Mouse (Mus musculus) midbrain, embryonic 16.5 days (tissue): ENCODE data around the gene Itgal. TPM values are rescaled to one million over a fixed set of nuclear protein-coding genes. Genes with fewer than 3 reads are reported as not detected.

Source experiments
- ATAC-seq: fragments of 200-750 bp; cut with Nextera tagmentation; 2 replicates; pipeline ENCODE4 v1.8.0; 2017; ENCODE audit warnings: moderate TSS enrichment
- H3K27ac ChIP-seq: fragments of 300-500 bp; sonication (generic); 2 replicates; pipeline ENCODE4 v1.5.1; 2014; ENCODE audit warnings: mild to moderate bottlenecking, low read length, mixed read lengths
- H3K27me3 ChIP-seq: fragments of 300-500 bp; sonication (generic); 2 replicates; pipeline ENCODE4 v1.6.1; 2014; ENCODE audit warnings: low read depth, low read length, mixed read lengths; ENCODE audit not compliant: control insufficient read depth, insufficient read depth
- H3K36me3 ChIP-seq: fragments of 300-500 bp; sonication (generic); 2 replicates; pipeline ENCODE4 v1.6.1; 2014; ENCODE audit warnings: mild to moderate bottlenecking, low read length, moderate library complexity, mixed read lengths; ENCODE audit not compliant: control insufficient read depth, insufficient read depth
- H3K4me1 ChIP-seq: fragments of 300-500 bp; sonication (generic); 2 replicates; pipeline ENCODE4 v1.6.1; 2014; ENCODE audit warnings: mild to moderate bottlenecking, low read length, mixed read lengths; ENCODE audit not compliant: control insufficient read depth, insufficient read depth
- H3K4me2 ChIP-seq: fragments of 300-500 bp; sonication (generic); 2 replicates; pipeline ENCODE4 v1.6.1; 2014; ENCODE audit warnings: mild to moderate bottlenecking, low read length, mixed read lengths
- H3K4me3 ChIP-seq: fragments of 300-500 bp; sonication (generic); 2 replicates; pipeline ENCODE4 v1.5.1; 2014; ENCODE audit warnings: low read depth, mild to moderate bottlenecking, low read length, moderate library complexity, mixed read lengths
- H3K9ac ChIP-seq: fragments of 300-500 bp; sonication (generic); 2 replicates; pipeline ENCODE4 v1.6.1; 2014; ENCODE audit warnings: low read depth, low read length, mixed read lengths
- H3K9me3 ChIP-seq: fragments of 300-500 bp; sonication (generic); replicated peaks from 2 replicates; pipeline ENCODE4 v1.6.1; 2014; ENCODE audit warnings: mild to moderate bottlenecking, low read length, mixed read lengths; ENCODE audit not compliant: control insufficient read depth, poor library complexity, severe bottlenecking
- WGBS: fragments of 180-500 bp; shearing (Covaris S2); extraction: QIAGEN DNeasy Blood & Tissue Kit; methylation state at CpG from one replicate; pipeline ENCODE4 v1.1.7; 2014; 5-methylcytosine and 5-hydroxymethylcytosine counted together
- polyA plus RNA-seq: library from polyadenylated mRNA; unstranded; fragments of >200 nt; fragmentation: Nextera tagmentation; extraction: Ambion mirVana; gene quantifications from 2 replicates; pipeline ENCODE4 v1.2.1, GENCODE M21; 2015

Itgal gene
- polyA plus RNA-seq, 1 experiment from 2014 or later, result 0.25 TPM

DNA sequence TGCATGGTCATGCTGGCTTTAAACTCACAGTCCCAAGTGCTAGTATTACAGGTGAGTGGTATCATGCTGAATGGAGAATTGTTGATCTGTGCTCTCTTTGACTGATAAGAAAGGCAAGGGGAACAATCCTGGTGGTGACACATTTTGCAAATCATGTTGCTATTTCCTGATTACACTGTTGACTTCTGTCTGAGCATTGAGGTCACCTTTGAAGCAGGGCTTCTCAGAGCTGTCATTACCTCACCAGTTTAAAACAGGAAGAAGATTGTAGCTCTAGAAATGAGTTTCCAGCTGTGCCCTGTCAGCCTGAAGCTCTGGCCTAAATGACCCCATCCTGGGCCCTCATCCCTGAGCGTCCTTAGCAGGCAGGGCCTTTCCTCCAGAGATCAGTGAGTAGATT, 8.1 kb upstream of the Itgal start:
- no peak for ATAC-seq

DNA sequence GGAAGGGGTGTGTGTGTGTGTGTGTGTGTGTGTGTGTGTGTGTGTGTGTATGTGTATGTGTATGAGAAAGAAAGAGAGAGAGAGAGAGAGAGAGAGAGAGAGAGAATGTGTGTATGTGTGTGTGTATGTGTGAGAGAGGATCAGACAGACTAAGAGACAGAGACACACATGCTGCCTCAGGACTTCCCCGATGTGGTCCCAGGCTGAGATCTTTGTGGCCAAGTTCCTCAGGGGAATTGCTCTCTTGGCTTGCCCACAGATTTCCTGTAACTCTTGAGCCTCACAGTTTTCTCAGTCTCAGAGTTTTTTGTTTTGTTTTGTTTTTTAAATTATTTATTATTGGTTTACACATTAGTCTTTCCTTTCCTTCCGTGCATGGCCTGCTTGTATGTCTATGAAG, 6.8 kb upstream of the Itgal start:
- Histone ChIP-seq H3K4me3 (no peak overlapping the region), H3K36me3 (no peaks in the 10 kb centered on the region), H3K27me3 (no peaks in the 10 kb centered on the region), H3K4me2 (no peak overlapping the region), H3K4me1 (no peaks in the 10 kb centered on the region), H3K27ac (no peak overlapping the region), H3K9me3 (no peaks in the 10 kb centered on the region; the same call in 1 of the 2 replicates), H3K9ac (no peak overlapping the region)
- 81% methylated on average over 2 of the region's 2 CpGs for WGBS
- no peak for ATAC-seq

More for the DNA sequence above, 8.1 kb upstream of the Itgal start:
- 80% methylated on average over 1 of the region's 1 CpGs for WGBS
- Histone ChIP-seq H3K4me3 (no peak overlapping the region), H3K4me1 (no peaks in the 10 kb centered on the region), H3K9me3 (no peaks in the 10 kb centered on the region; the same call in 1 of the 2 replicates), H3K4me2 (no peak overlapping the region), H3K27me3 (no peaks in the 10 kb centered on the region), H3K9ac (no peak overlapping the region), H3K36me3 (no peaks in the 10 kb centered on the region), H3K27ac (no peak overlapping the region)

DNA sequence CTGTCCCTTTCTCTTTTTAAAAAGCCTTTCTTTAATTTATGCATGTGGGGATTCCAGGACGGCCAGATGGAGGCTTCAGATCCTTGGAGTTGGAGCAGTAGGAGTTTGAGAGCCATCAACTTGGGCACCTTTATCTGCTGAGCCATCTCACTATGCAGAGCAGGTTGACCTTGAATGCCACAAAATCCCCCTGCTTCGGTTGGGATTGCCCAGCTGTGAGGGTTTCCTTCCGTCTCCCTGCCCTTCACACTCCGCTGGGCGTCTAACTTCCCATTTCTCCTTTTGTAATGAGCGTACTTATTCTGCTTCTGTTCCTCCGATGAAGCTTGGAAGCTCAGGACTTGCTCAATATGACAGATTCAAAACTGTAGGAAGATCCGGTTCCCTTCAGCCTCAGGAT, 5.9 kb upstream of the Itgal start:
- ATAC-seq, result no peak
- Histone ChIP-seq H3K27me3 (no peaks in the 10 kb centered on the region), H3K36me3 (no peaks in the 10 kb centered on the region), H3K4me1 (no peaks in the 10 kb centered on the region), H3K9ac (no peak overlapping the region), H3K9me3 (no peaks in the 10 kb centered on the region; the same call in 1 of the 2 replicates), H3K27ac (no peak overlapping the region), H3K4me2 (no peak overlapping the region), H3K4me3 (no peak overlapping the region)
- 51% methylated on average over 8 of the region's 8 CpGs for WGBS

DNA sequence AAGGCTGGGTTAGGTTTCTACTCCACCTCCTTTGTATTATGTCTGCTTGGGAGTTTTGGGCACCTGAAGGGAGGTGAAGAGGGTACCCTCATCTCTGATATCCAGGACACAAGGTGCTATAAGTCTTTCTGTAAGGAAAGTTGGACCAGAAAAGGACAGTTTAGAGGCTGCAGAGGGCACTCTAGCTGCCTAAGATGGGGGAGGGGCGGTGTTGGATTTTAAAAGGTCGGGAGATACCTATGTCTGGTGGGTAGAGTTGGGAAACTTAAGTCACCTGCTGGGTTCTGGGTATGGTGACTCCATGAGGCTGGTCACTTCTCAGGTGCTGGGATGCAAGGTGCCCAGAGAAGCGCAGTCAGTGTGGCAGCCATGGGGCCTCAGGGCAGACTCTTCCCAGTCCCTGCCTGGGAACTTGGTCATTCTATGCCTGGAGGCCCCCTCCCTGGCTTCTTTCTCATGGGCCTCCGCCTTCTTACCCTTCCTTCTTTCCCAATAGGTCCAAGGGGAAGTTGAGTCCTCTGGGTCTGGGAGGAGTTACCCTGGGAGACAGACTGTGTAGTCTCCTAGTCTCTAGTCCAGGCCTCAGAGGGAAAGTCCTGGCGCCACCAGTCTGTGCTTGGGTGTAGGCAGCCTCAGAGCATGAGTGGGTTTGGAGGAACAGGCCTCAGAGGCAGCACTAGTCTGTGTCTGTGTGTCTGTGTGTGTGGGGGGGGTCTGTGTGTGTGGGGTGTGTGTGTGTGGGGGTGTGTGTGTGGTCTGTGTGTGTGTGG, 911 bp downstream of the Itgal start:
- H3K9ac ChIP-seq, result no peak overlapping the region
- no peak overlapping the region for H3K27ac ChIP-seq
- H3K36me3 ChIP-seq, result no peaks in the 10 kb centered on the region
- no peaks in the 10 kb centered on the region for H3K9me3 ChIP-seq
- WGBS, result 86% methylated on average over 5 of the region's 5 CpGs
- no peak overlapping the region for H3K4me3 ChIP-seq
- H3K4me1 ChIP-seq, result no peaks in the 10 kb centered on the region
- no peak overlapping the region for H3K4me2 ChIP-seq
- no peaks in the 10 kb centered on the region for H3K27me3 ChIP-seq
- ATAC-seq, result no peak

DNA sequence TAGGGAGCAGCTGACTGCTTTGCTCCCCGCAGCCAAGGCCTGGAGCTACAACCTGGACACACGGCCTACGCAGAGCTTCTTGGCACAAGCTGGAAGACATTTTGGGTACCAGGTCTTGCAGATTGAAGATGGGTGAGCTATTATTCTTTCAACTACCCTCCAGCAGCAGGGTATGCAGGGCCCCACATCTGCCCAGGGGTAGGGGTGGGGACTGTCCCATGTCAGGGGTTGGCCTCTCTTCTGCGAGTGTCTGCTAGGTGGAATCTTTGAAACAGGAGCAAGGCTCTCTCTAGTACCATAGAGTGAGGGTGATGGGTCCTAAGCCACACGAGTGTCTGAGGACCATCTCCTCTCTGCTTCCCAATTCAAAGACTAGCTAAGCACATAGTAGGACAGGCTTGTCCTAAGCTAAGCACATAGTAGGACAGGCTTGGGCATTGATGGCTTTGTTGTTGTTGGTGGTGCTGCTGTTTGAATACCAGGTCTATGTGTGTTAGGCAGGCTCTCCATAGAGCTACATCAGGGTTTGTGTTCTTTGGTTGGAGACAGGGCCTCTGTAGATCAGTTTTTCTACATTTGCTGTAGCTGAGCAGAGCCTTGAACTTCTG, 1.6 kb downstream of the Itgal start:
- H3K36me3 ChIP-seq, result no peaks in the 10 kb centered on the region
- no peak for ATAC-seq
- no peaks in the 10 kb centered on the region for H3K9me3 ChIP-seq
- 91% methylated on average over 5 of the region's 5 CpGs for WGBS
- no peak overlapping the region for H3K4me2 ChIP-seq
- no peaks in the 10 kb centered on the region; the same call in 1 of the 2 replicates for H3K27me3 ChIP-seq
- no peak overlapping the region for H3K27ac ChIP-seq
- no peak overlapping the region for H3K9ac ChIP-seq
- H3K4me3 ChIP-seq, result no peak overlapping the region
- no peaks in the 10 kb centered on the region for H3K4me1 ChIP-seq

DNA sequence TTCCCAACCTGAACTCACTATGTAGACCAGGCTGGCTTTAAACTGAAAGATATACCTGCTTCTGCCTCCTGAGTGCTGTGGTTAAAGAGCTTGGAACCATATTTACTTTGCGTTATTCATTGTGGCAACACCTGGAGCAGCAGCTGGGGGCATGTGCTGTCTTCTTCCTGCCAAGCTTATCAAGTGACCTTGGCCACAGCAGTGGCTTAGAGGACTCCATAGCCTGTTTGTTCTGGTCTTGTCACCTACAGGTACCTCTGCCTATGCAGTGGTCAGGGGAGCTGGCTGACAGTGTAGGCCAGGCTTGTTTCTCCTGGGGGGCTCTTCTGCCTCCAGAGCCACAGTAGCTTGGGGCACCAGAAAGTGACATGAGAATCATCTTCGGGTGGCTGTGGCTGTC, 12.4 kb downstream of the Itgal start:
- Histone ChIP-seq H3K9ac (no peak overlapping the region), H3K4me1 (no peaks in the 10 kb centered on the region), H3K4me3 (no peak overlapping the region), H3K9me3 (no peaks in the 10 kb centered on the region), H3K36me3 (no peaks in the 10 kb centered on the region), H3K4me2 (no peak overlapping the region), H3K27ac (no peak overlapping the region), H3K27me3 (no peaks in the 10 kb centered on the region)
- ATAC-seq, result no peak
- 84% methylated on average over 2 of the region's 2 CpGs for WGBS

DNA sequence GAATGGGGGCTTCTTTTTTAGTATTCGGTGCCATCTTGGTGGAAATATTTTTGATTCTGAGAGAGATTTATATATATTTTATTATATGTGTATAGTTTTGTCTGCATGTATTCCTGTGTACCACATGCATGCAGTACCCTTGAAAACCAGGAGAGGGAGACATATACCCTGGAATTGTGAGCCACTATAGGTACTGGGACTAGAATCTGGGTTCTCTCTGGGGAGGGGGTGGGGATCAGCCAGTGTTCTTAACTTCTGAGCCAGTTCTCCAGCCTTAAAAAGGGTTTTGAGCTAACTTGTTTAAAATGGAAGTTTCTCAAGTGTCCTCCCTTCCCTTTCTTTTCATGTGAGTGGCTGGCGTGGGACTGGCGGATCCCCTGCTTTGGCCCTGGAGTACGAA, 12.8 kb downstream of the Itgal start:
- Histone ChIP-seq H3K36me3 (no peaks in the 10 kb centered on the region), H3K4me3 (no peak overlapping the region), H3K9ac (no peak overlapping the region), H3K27ac (no peak overlapping the region), H3K27me3 (no peaks in the 10 kb centered on the region), H3K4me1 (no peaks in the 10 kb centered on the region), H3K9me3 (no peaks in the 10 kb centered on the region), H3K4me2 (no peak overlapping the region)
- 60% methylated on average over 4 of the region's 4 CpGs for WGBS
- no peak for ATAC-seq

DNA sequence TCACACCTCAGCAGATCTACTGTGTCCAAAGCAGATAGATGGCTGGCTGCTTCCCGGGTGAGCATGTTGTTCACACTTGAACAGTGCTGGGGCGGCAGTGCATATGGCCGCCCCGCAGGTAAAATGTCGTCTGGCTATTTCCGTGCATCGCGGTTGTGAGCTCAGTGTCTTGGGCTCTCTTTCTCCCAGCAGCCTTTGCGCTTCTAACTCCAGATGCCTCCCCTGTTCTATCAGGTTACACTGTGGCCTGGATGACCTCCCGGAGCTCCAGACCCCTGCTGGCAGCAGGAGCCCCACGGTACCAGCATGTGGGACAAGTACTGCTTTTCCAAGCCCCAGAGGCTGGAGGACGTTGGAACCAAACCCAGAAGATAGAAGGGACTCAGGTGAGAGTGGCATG, 13.9 kb downstream of the Itgal start:
- H3K27me3 ChIP-seq, result no peaks in the 10 kb centered on the region
- H3K27ac ChIP-seq, result no peak overlapping the region
- no peak overlapping the region for H3K4me3 ChIP-seq
- H3K4me1 ChIP-seq, result no peaks in the 10 kb centered on the region
- H3K9me3 ChIP-seq, result no peaks in the 10 kb centered on the region
- H3K4me2 ChIP-seq, result no peak overlapping the region
- H3K9ac ChIP-seq, result no peak overlapping the region
- H3K36me3 ChIP-seq, result no peaks in the 10 kb centered on the region
- 74% methylated on average over 12 of the region's 12 CpGs for WGBS
- ATAC-seq, result no peak

DNA sequence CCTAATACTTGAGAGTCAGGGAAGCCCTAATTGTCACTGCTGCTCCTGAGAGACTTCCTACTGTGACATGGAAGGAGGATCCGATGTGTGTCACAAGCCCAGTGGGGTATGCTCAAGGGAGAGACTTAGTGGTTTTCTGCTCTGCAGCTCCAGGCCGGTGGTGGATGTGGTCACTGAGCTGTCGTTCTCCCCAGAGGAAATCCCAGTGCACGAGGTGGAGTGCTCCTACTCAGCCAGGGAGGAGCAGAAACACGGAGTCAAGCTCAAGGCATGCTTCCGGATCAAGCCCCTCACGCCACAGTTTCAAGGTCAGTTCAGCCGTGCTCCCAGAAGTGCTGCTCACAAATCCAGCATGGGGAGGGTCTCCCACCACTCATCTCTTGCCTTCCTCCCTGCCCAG, 17.9 kb downstream of the Itgal start:
- Histone ChIP-seq H3K9ac (no peak overlapping the region), H3K4me2 (no peak overlapping the region), H3K4me1 (no peaks in the 10 kb centered on the region), H3K27me3 (no peaks in the 10 kb centered on the region), H3K4me3 (no peak overlapping the region), H3K27ac (no peak overlapping the region), H3K36me3 (no peaks in the 10 kb centered on the region), H3K9me3 (no peaks in the 10 kb centered on the region)
- 37% methylated on average over 8 of the region's 8 CpGs for WGBS
- no peak for ATAC-seq
